11 mouse cellular contexts compared by ENCODE assay signal in the genomic region with DNA sequence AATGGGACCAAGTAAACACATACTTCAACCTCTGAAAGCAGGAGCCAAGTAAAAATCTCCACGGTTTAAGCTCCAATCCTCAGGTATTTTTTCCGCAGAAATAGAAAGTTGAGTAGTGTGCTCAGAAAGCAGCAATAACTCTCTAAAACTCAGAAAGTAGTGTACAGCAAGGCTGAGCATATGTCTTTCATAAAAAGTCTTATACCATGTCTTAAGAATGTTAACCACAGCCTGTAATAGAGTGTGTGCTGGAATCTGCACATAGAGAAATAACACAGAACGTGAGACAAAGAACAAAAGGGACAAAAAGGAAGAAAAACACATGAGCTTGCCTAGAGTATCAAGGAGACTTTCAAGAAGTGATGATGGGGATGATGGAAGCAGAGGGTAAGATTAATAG.
"Had no signal": no experiment of that assay in that cellular context is flagged by ENCODE, and none has a peak within 500 bp of the region (broad histone marks: within the 10 kb centered on the region; RNA-seq: fewer than 3 reads in every experiment).

No protein-coding gene starts in this region.

- H3K4me1 ChIP-seq: midbrain, embryonic 13.5 days had no signal

- H3K9ac ChIP-seq: liver, embryonic 14.5 days; midbrain, embryonic 13.5 days had no signal

- H3K27me3 ChIP-seq: midbrain, embryonic 13.5 days had no signal

- ATAC-seq: lung, postnatal 0 days; midbrain, embryonic 13.5 days had no signal

- H3K27ac ChIP-seq: kidney, postnatal 0 days; liver, embryonic 14.5 days; midbrain, embryonic 13.5 days; stomach, postnatal 0 days had no signal

- DNase-seq: kidney, adult 8-10 months; kidney, postnatal 36 days; layer of hippocampus, adult 9-11 months; lung, adult 2 months; lung, postnatal 36 days; thymus, postnatal 4 days had no signal

- H3K4me2 ChIP-seq: midbrain, embryonic 13.5 days had no signal

- H3K9me3 ChIP-seq: midbrain, embryonic 13.5 days had no signal

- H3K36me3 ChIP-seq: midbrain, embryonic 13.5 days had no signal

- H3K4me3 ChIP-seq: midbrain, embryonic 13.5 days had no signal
